18 mouse cellular contexts compared by ENCODE assay signal in genomic region chr13:107507336-107507735, GRCm38 (mm10).
"Had no signal": no experiment of that assay in that cellular context is flagged by ENCODE, and none has a peak within 500 bp of the region (broad histone marks: within the 10 kb centered on the region; RNA-seq: fewer than 3 reads in every experiment).

No protein-coding gene starts in this region.

- H3K27me3 ChIP-seq: liver, embryonic 13.5 days; midbrain, embryonic 12.5 days; midbrain, embryonic 15.5 days had no signal

- H3K4me1 ChIP-seq: liver, embryonic 13.5 days; midbrain, embryonic 15.5 days had no signal

- H3K36me3 ChIP-seq: liver, embryonic 13.5 days; midbrain, embryonic 12.5 days; midbrain, embryonic 15.5 days had no signal

- ATAC-seq: intestine, embryonic 16.5 days; midbrain, embryonic 15.5 days had no signal

- H3K4me2 ChIP-seq: liver, embryonic 13.5 days; midbrain, embryonic 12.5 days; midbrain, embryonic 15.5 days had no signal

- H3K4me3 ChIP-seq: layer of hippocampus, adult 2 months; liver, embryonic 13.5 days; midbrain, embryonic 12.5 days; midbrain, embryonic 15.5 days; myocyte had no signal

- H3K9me3 ChIP-seq: liver, embryonic 13.5 days; midbrain, embryonic 12.5 days; midbrain, embryonic 15.5 days had no signal

- DNase-seq: kidney, adult 18-20 months; kidney, adult 9 months; kidney, postnatal 14 days; kidney, postnatal 4 days; layer of hippocampus, adult 9-11 months; liver, embryonic 13.5 days; lung, adult 2 months; lung, postnatal 14 days; lung, postnatal 4 days; right cerebral cortex, postnatal 14 days; thymus, adult 2 months; thymus, postnatal 14 days; thymus, postnatal 4 days had no signal

- H3K9ac ChIP-seq: liver, embryonic 13.5 days; midbrain, embryonic 12.5 days; midbrain, embryonic 15.5 days had no signal

- H3K27ac ChIP-seq: layer of hippocampus, adult 2 months; liver, embryonic 13.5 days; midbrain, embryonic 12.5 days; midbrain, embryonic 15.5 days had no signal
